Mouse (Mus musculus): ENCODE measurements around the gene Aip. TPM values are rescaled to one million over a fixed set of nuclear protein-coding genes. Genes with fewer than 3 reads are reported as not detected.
A peak's percentile ranks its signal among the peaks of the same experiment; 100 is the strongest.

Gene Aip
- polyA plus RNA-seq, 1 experiment from 2014 or later: 91.2 TPM

GRCm38 (mm10) chr19:4164721-4165120 is 39.1 kb upstream of the Aip start:
- no peak overlapping the region for H3K9ac ChIP-seq (ENCODE audit: low read length)
- H3K27ac ChIP-seq (replicated peaks; ENCODE audit: low read depth, low read length): no peak overlapping the region
- WGBS: 72% methylated on average over 2 of the region's 2 CpGs
- H3K27me3 ChIP-seq (ENCODE audit: control insufficient read depth, insufficient read depth, low read length): no peaks in the 10 kb centered on the region
- peaks cover 4% of the 10 kb centered on the region; the same call in 1 of the 2 replicates for H3K36me3 ChIP-seq (ENCODE audit: control insufficient read depth, insufficient read depth, low read length)
- H3K4me3 ChIP-seq (ENCODE audit: low read depth, low read length): no peak overlapping the region
- H3K9me3 ChIP-seq (ENCODE audit: control insufficient read depth, low read length): no peaks in the 10 kb centered on the region
- no peak for ATAC-seq (ENCODE audit: insufficient number of reproducible peaks, low FRiP score, low TSS enrichment, low read depth)
- no peak overlapping the region for H3K4me2 ChIP-seq (ENCODE audit: low read depth, severe bottlenecking)
- no peak for DNase-seq (ENCODE audit: low spot score)
- peaks cover 4% of the 10 kb centered on the region for H3K4me1 ChIP-seq (ENCODE audit: control insufficient read depth, insufficient read depth, low read length)

- Histone ChIP-seq H3K36me3 (ENCODE audit: control insufficient read depth, insufficient read depth, low read length) (peaks cover 6% of the 10 kb centered on the region; the same call in 1 of the 2 replicates), H3K4me3 (ENCODE audit: low read depth, low read length) (no peak overlapping the region), H3K27ac (replicated peaks; ENCODE audit: low read depth, low read length) (no peak overlapping the region), H3K4me2 (ENCODE audit: low read depth, severe bottlenecking) (no peak overlapping the region), H3K27me3 (ENCODE audit: control insufficient read depth, insufficient read depth, low read length) (no peaks in the 10 kb centered on the region), H3K9me3 (ENCODE audit: control insufficient read depth, low read length) (no peaks in the 10 kb centered on the region), H3K9ac (ENCODE audit: low read length) (no peak overlapping the region), H3K4me1 (ENCODE audit: control insufficient read depth, insufficient read depth, low read length) (peaks cover 4% of the 10 kb centered on the region)
- ATAC-seq (ENCODE audit: insufficient number of reproducible peaks, low FRiP score, low TSS enrichment, low read depth) (no peak), DNase-seq (ENCODE audit: low spot score) (no peak)
- WGBS: 77% methylated on average over 3 of the region's 3 CpGs
Measured at GRCm38 (mm10) chr19:4164100-4164499, 38.4 kb upstream of the Aip start.

- peak overlapping the region; percentile 89 for H3K4me2 ChIP-seq (ENCODE audit: low read depth, severe bottlenecking)
- no peak for DNase-seq (ENCODE audit: low spot score)
Measured at GRCm38 (mm10) chr19:4163543-4163887, 37.9 kb upstream of the Aip start.

GRCm38 (mm10) chr19:4162646-4163542 is 37.2 kb upstream of the Aip start, which contains the start of gene Rps6kb2:
Gene Rps6kb2 (minus strand): TSS chr19:4163354.
- H3K4me1 ChIP-seq (ENCODE audit: control insufficient read depth, insufficient read depth, low read length): peaks cover 4% of the 10 kb centered on the region
- WGBS: 7% methylated on average over 42 of the region's 42 CpGs
- peak within 1 kb of the TSS; percentile 55 for H3K9ac ChIP-seq (ENCODE audit: low read length)
- no peak within 1 kb of the TSS for H3K27ac ChIP-seq (replicated peaks; ENCODE audit: low read depth, low read length)
- H3K4me2 ChIP-seq (ENCODE audit: low read depth, severe bottlenecking): peak within 1 kb of the TSS; percentile 89
- ATAC-seq (ENCODE audit: insufficient number of reproducible peaks, low FRiP score, low TSS enrichment, low read depth) (peak; percentile 75), DNase-seq (ENCODE audit: low spot score) (peak; percentile 97)
- H3K9me3 ChIP-seq (ENCODE audit: control insufficient read depth, low read length): no peaks in the 10 kb centered on the region
- no peaks in the 10 kb centered on the region for H3K27me3 ChIP-seq (ENCODE audit: control insufficient read depth, insufficient read depth, low read length)
- H3K4me3 ChIP-seq (ENCODE audit: low read depth, low read length): peak within 1 kb of the TSS; percentile 76
- H3K36me3 ChIP-seq (ENCODE audit: control insufficient read depth, insufficient read depth, low read length): peaks cover 8% of the 10 kb centered on the region; the same call in 1 of the 2 replicates

More at GRCm38 (mm10) chr19:4163543-4163887, 37.9 kb upstream of the Aip start:
- WGBS: 35% methylated on average over 4 of the region's 4 CpGs
- H3K36me3 ChIP-seq (ENCODE audit: control insufficient read depth, insufficient read depth, low read length): peaks cover 6% of the 10 kb centered on the region; the same call in 1 of the 2 replicates
- ATAC-seq (ENCODE audit: insufficient number of reproducible peaks, low FRiP score, low TSS enrichment, low read depth): no peak
- peak overlapping the region; percentile 76 for H3K4me3 ChIP-seq (ENCODE audit: low read depth, low read length)
- H3K4me1 ChIP-seq (ENCODE audit: control insufficient read depth, insufficient read depth, low read length): peaks cover 4% of the 10 kb centered on the region
- peak overlapping the region; percentile 55 for H3K9ac ChIP-seq (ENCODE audit: low read length)
- H3K27me3 ChIP-seq (ENCODE audit: control insufficient read depth, insufficient read depth, low read length): no peaks in the 10 kb centered on the region
- H3K9me3 ChIP-seq (ENCODE audit: control insufficient read depth, low read length): no peaks in the 10 kb centered on the region
- H3K27ac ChIP-seq (replicated peaks; ENCODE audit: low read depth, low read length): no peak overlapping the region

GRCm38 (mm10) chr19:4159049-4159448 is 33.4 kb upstream of the Aip start:
- peaks cover 18% of the 10 kb centered on the region; the same call in 1 of the 2 replicates for H3K36me3 ChIP-seq (ENCODE audit: control insufficient read depth, insufficient read depth, low read length)
- no peak overlapping the region for H3K4me2 ChIP-seq (ENCODE audit: low read depth, severe bottlenecking)
- no peak for ATAC-seq (ENCODE audit: insufficient number of reproducible peaks, low FRiP score, low TSS enrichment, low read depth)
- no peak overlapping the region for H3K27ac ChIP-seq (replicated peaks; ENCODE audit: low read depth, low read length)
- H3K27me3 ChIP-seq (ENCODE audit: control insufficient read depth, insufficient read depth, low read length): no peaks in the 10 kb centered on the region
- H3K9ac ChIP-seq (ENCODE audit: low read length): no peak overlapping the region
- WGBS: 92% methylated on average over 8 of the region's 8 CpGs
- H3K9me3 ChIP-seq (ENCODE audit: control insufficient read depth, low read length): no peaks in the 10 kb centered on the region
- peaks cover 4% of the 10 kb centered on the region for H3K4me1 ChIP-seq (ENCODE audit: control insufficient read depth, insufficient read depth, low read length)
- no peak overlapping the region for H3K4me3 ChIP-seq (ENCODE audit: low read depth, low read length)
- DNase-seq (ENCODE audit: low spot score): no peak

GRCm38 (mm10) chr19:4156771-4157170 is 31.1 kb upstream of the Aip start:
- 88% methylated on average over 12 of the region's 12 CpGs for WGBS
- Histone ChIP-seq H3K9me3 (ENCODE audit: control insufficient read depth, low read length) (no peaks in the 10 kb centered on the region), H3K36me3 (ENCODE audit: control insufficient read depth, insufficient read depth, low read length) (peaks cover 21% of the 10 kb centered on the region), H3K4me1 (ENCODE audit: control insufficient read depth, insufficient read depth, low read length) (no peaks in the 10 kb centered on the region), H3K27me3 (ENCODE audit: control insufficient read depth, insufficient read depth, low read length) (no peaks in the 10 kb centered on the region), H3K4me3 (ENCODE audit: low read depth, low read length) (no peak overlapping the region), H3K4me2 (ENCODE audit: low read depth, severe bottlenecking) (no peak overlapping the region), H3K9ac (ENCODE audit: low read length) (no peak overlapping the region), H3K27ac (replicated peaks; ENCODE audit: low read depth, low read length) (no peak overlapping the region)
- DNase-seq (ENCODE audit: low spot score): no peak
- no peak for ATAC-seq (ENCODE audit: insufficient number of reproducible peaks, low FRiP score, low TSS enrichment, low read depth)

GRCm38 (mm10) chr19:4156073-4156579 is 30.5 kb upstream of the Aip start:
- H3K27me3 ChIP-seq (ENCODE audit: control insufficient read depth, insufficient read depth, low read length): no peaks in the 10 kb centered on the region
- no peak overlapping the region for H3K4me3 ChIP-seq (ENCODE audit: low read depth, low read length)
- H3K27ac ChIP-seq (replicated peaks; ENCODE audit: low read depth, low read length): no peak overlapping the region
- 75% methylated on average over 20 of the region's 20 CpGs for WGBS
- no peak for ATAC-seq (ENCODE audit: insufficient number of reproducible peaks, low FRiP score, low TSS enrichment, low read depth)
- no peaks in the 10 kb centered on the region for H3K9me3 ChIP-seq (ENCODE audit: control insufficient read depth, low read length)
- H3K36me3 ChIP-seq (ENCODE audit: control insufficient read depth, insufficient read depth, low read length): peaks cover 24% of the 10 kb centered on the region
- no peak for DNase-seq (ENCODE audit: low spot score)
- no peaks in the 10 kb centered on the region for H3K4me1 ChIP-seq (ENCODE audit: control insufficient read depth, insufficient read depth, low read length)
- no peak overlapping the region for H3K9ac ChIP-seq (ENCODE audit: low read length)
- H3K4me2 ChIP-seq (ENCODE audit: low read depth, severe bottlenecking): no peak overlapping the region

GRCm38 (mm10) chr19:4155223-4156072 is 29.8 kb upstream of the Aip start:
- H3K4me1 ChIP-seq (ENCODE audit: control insufficient read depth, insufficient read depth, low read length): no peaks in the 10 kb centered on the region
- H3K4me3 ChIP-seq (ENCODE audit: low read depth, low read length): no peak overlapping the region
- no peaks in the 10 kb centered on the region for H3K27me3 ChIP-seq (ENCODE audit: control insufficient read depth, insufficient read depth, low read length)
- no peak overlapping the region for H3K9ac ChIP-seq (ENCODE audit: low read length)
- DNase-seq (ENCODE audit: low spot score): no peak
- 81% methylated on average over 6 of the region's 6 CpGs for WGBS
- peaks cover 26% of the 10 kb centered on the region for H3K36me3 ChIP-seq (ENCODE audit: control insufficient read depth, insufficient read depth, low read length)
- no peak for ATAC-seq (ENCODE audit: insufficient number of reproducible peaks, low FRiP score, low TSS enrichment, low read depth)
- no peaks in the 10 kb centered on the region for H3K9me3 ChIP-seq (ENCODE audit: control insufficient read depth, low read length)
- H3K27ac ChIP-seq (replicated peaks; ENCODE audit: low read depth, low read length): no peak overlapping the region
- H3K4me2 ChIP-seq (ENCODE audit: low read depth, severe bottlenecking): no peak overlapping the region

Data from limb, embryonic 11.5 days (tissue).